Mouse (Mus musculus) heart, postnatal 0 days (tissue): Measurements from ENCODE around the gene Calr.

ENCODE experiments used
- CTCF ChIP-seq: IDR thresholded peaks from 2 replicates; pipeline ENCODE4 v1.5.1; 2016; ENCODE audit warnings: antibody characterized with exemption, control low read depth, low read depth
- EP300 ChIP-seq: IDR thresholded peaks from 2 replicates; pipeline ENCODE4 v1.6.1; 2016; ENCODE audit warnings: antibody characterized with exemption, low read depth

GRCm38 (mm10) chr8:84834866-84835855, 11.6 kb downstream of the Calr start:
- TF ChIP-seq CTCF (no peak), EP300 (no peak; the same call in 1 of the 2 replicates)
